Mouse (Mus musculus) ES-Bruce4 (cell line): ENCODE data around the gene Map6. TPM values are rescaled to one million over a fixed set of nuclear protein-coding genes. Genes with fewer than 3 reads are reported as not detected.

Source experiments
- H3K27ac ChIP-seq: 2 replicates; pipeline ENCODE4 v1.5.1; 2012; ENCODE audit warnings: low read length, inconsistent platforms; ENCODE audit not compliant: insufficient read depth
- H3K27me3 ChIP-seq: 2 replicates; pipeline ENCODE4 v1.6.1; 2012; ENCODE audit warnings: mild to moderate bottlenecking, low read length, inconsistent platforms; ENCODE audit not compliant: control insufficient read depth, poor library complexity, insufficient read depth, severe bottlenecking
- H3K36me3 ChIP-seq: 2 replicates; pipeline ENCODE4 v1.6.1; 2012; ENCODE audit warnings: inconsistent platforms, mild to moderate bottlenecking, low read length, moderate library complexity; ENCODE audit not compliant: control insufficient read depth, poor library complexity, insufficient read depth, severe bottlenecking
- H3K4me1 ChIP-seq: one replicate; pipeline ENCODE4 v1.8.1; 2011; ENCODE audit warnings: low read length; ENCODE audit not compliant: control insufficient read depth, insufficient read depth
- H3K4me3 ChIP-seq: 2 replicates; pipeline ENCODE4 v1.5.1; 2011; ENCODE audit warnings: low read depth, mild to moderate bottlenecking, low read length
- H3K9ac ChIP-seq: 2 replicates; pipeline ENCODE4 v1.6.1; 2012; ENCODE audit warnings: low read depth, mild to moderate bottlenecking, inconsistent platforms; ENCODE audit not compliant: poor library complexity, severe bottlenecking
- H3K9me3 ChIP-seq: replicated peaks from 2 replicates; pipeline ENCODE4 v1.6.1; 2012; ENCODE audit warnings: mild to moderate bottlenecking, low read length, inconsistent platforms; ENCODE audit not compliant: control insufficient read depth, poor library complexity, insufficient read depth, severe bottlenecking
- CTCF ChIP-seq: IDR thresholded peaks from one replicate; pipeline ENCODE4 v1.8.1; 2011; ENCODE audit warnings: low read depth, low read length
- EP300 ChIP-seq: IDR thresholded peaks from 2 replicates; pipeline ENCODE4 v1.6.1; 2011; ENCODE audit warnings: low read depth, low read length; ENCODE audit not compliant: insufficient read depth
- POLR2A ChIP-seq: IDR thresholded peaks from one replicate; pipeline ENCODE4 v1.8.1; 2011; ENCODE audit warnings: low read length; ENCODE audit not compliant: insufficient read depth
- polyA plus RNA-seq: library from polyadenylated mRNA; stranded (reverse); fragments of >200 nt; gene quantifications from 2 replicates; pipeline ENCODE4 v1.2.4, GENCODE M21; 2011; ENCODE audit warnings: low read depth; ENCODE audit not compliant: missing spikeins, insufficient read depth, insufficient read length

Gene Map6
- polyA plus RNA-seq, 1 experiment = 16.0 TPM

DNA sequence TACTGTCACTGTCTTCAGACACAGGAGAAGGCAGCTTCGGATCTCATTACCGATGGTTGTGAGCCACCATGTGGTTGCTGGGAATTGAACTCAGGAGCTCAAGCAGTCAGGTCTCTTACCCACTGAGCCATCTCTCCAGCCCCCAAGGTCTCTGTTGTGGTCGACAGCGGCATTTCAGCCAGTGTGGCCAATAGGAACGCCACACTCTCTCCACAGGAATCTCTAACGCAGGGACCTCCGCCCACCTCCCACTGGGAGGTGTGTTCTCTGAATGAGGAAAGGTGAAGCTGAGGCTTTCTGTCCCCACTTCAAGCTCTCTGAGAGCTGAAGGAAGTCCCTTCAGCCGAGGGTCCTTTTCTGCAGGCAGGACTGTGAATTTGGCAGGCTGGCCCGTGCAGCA lies 16.9 kb upstream of the Map6 start:
- no peak for TF ChIP-seq EP300
- TF ChIP-seq CTCF = no peak
- TF ChIP-seq POLR2A = no peak
- H3K9ac ChIP-seq = no peak overlapping the region
- H3K36me3 ChIP-seq = no peaks in the 10 kb centered on the region
- no peak overlapping the region for H3K4me3 ChIP-seq
- peaks cover 5% of the 10 kb centered on the region for H3K27me3 ChIP-seq
- no peaks in the 10 kb centered on the region for H3K9me3 ChIP-seq
- peaks cover 2% of the 10 kb centered on the region for H3K4me1 ChIP-seq
- H3K27ac ChIP-seq = no peak overlapping the region

DNA sequence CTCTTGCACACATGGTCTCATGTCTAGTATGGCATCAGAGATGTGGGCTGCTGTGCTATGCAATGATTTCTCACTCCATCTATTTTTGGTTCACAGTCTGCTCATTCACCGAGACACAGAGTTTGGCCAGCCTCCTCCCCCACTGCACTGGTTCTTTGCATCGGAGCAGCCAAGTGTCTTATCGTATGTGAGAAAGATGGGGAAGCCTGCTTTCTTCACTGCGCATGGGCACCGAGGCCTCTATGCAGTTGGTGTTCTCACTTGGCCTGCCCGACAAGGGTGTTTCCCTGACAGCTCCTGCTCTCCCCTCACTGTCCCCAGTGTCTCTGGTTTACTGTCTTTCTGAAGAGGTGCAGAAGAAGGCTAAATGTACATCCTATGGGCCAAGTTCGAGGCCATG lies 12.2 kb upstream of the Map6 start:
- Histone ChIP-seq H3K9ac (no peak overlapping the region), H3K27ac (no peak overlapping the region), H3K4me1 (peaks cover 2% of the 10 kb centered on the region), H3K36me3 (no peaks in the 10 kb centered on the region), H3K4me3 (no peak overlapping the region), H3K9me3 (no peaks in the 10 kb centered on the region), H3K27me3 (no peaks in the 10 kb centered on the region)
- no peak for TF ChIP-seq CTCF

DNA sequence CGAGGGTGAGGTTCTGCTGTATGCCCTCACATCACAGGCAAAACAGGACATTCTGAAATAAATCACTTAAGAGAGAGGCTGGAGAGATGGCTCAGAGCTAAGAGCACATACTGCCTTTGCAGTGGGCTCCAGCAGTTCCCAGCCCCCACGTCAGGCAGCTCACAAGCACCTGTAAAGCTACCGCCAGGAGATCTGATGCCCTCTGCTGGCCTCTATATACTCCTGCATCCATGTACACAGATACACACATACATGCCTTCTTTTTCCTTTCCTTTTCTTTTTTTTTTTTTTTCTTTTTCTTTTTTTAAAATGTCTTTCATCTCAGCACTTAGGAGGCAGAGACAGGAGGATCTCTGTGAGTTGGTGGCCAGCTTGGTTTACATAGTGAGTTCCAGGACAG lies 5.3 kb upstream of the Map6 start:
- Histone ChIP-seq H3K36me3 (no peaks in the 10 kb centered on the region), H3K27me3 (no peaks in the 10 kb centered on the region), H3K27ac (no peak overlapping the region), H3K9ac (no peak overlapping the region), H3K4me3 (no peak overlapping the region), H3K9me3 (no peaks in the 10 kb centered on the region), H3K4me1 (no peaks in the 10 kb centered on the region)
- TF ChIP-seq CTCF (peak; percentile 61), POLR2A (no peak)

DNA sequence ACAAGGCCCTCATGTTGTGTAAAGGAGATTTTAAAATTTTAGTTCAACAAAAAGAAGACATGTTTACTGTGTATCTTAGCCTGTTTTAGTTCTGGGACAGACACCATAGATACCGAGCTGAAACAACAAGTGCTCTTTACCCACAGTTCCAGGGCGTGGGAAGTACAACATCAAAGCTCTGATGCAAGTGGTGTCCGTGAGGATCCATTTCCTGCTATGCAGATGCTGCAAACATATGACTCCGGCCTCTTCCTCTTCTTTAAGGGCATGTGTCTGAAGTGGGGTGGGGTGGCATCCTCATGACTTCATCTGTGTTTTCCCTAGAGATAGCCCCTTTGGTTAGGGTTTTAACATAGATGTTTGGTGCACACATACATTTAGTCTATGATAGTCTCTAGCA lies 3.7 kb upstream of the Map6 start:
- H3K27me3 ChIP-seq = 0 out of 2 replicates have a peak, but pooled peaks cover 3% of the 10 kb centered on the region
- no peaks in the 10 kb centered on the region for H3K9me3 ChIP-seq
- TF ChIP-seq POLR2A (no peak), EP300 (no peak), CTCF (no peak)
- no peaks in the 10 kb centered on the region for H3K4me1 ChIP-seq
- no peak overlapping the region for H3K27ac ChIP-seq
- no peak overlapping the region for H3K9ac ChIP-seq
- H3K4me3 ChIP-seq = no peak overlapping the region
- no peaks in the 10 kb centered on the region for H3K36me3 ChIP-seq

DNA sequence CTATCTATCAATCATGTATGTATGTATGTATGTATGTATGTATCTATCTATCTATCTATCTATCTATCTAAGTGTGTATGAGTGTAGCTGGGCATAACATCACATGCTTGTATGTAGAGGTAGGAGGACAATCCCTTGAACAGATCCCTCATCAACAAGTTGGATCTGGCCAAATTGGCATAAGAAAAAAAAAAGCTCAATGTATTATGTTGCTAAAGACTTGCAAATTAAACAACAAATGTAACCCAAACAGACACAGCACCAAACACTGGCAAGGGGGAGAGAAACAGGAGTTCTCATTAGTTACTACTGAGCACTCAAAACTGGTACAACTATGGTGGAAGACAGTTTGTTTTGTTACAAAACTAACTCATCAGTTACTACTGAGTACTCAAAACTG lies 2.6 kb upstream of the Map6 start:
- Histone ChIP-seq H3K9me3 (no peaks in the 10 kb centered on the region), H3K36me3 (no peaks in the 10 kb centered on the region), H3K9ac (no peak overlapping the region), H3K27ac (no peak overlapping the region), H3K27me3 (0 out of 2 replicates have a peak, but pooled peaks cover 3% of the 10 kb centered on the region), H3K4me1 (no peaks in the 10 kb centered on the region), H3K4me3 (no peak overlapping the region)
- TF ChIP-seq CTCF = no peak
- TF ChIP-seq EP300 = no peak
- TF ChIP-seq POLR2A = no peak

DNA sequence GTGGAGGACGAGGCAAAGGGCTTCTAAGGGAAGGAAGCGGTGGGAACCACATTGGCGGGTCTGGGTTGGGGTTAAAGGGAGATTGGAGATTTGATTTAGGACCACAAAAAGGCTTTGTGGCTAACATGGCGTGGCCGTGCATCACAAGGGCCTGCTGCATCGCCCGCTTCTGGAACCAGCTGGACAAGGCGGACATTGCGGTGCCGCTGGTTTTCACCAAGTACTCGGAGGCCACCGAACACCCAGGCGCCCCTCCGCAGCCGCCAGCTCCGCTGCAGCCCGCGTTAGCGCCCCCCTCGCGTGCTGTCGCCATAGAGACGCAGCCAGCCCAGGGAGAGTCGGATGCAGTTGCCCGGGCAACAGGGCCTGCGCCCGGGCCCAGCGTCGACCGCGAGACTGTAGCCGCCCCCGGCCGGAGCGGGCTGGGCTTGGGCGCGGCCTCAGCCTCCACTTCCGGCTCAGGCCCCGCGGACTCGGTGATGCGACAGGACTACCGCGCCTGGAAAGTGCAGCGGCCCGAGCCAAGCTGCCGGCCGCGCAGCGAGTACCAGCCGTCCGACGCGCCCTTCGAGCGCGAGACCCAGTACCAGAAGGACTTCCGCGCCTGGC lies 754 bp downstream of the Map6 start:
- Histone ChIP-seq H3K9ac (no peak overlapping the region), H3K4me3 (peak overlapping the region; percentile 58), H3K9me3 (no peaks in the 10 kb centered on the region), H3K36me3 (no peaks in the 10 kb centered on the region), H3K27me3 (0 out of 2 replicates have a peak, but pooled peaks cover 3% of the 10 kb centered on the region), H3K4me1 (no peaks in the 10 kb centered on the region), H3K27ac (no peak overlapping the region)
- TF ChIP-seq POLR2A (no peak), EP300 (no peak), CTCF (no peak)
